In the genomic region with DNA sequence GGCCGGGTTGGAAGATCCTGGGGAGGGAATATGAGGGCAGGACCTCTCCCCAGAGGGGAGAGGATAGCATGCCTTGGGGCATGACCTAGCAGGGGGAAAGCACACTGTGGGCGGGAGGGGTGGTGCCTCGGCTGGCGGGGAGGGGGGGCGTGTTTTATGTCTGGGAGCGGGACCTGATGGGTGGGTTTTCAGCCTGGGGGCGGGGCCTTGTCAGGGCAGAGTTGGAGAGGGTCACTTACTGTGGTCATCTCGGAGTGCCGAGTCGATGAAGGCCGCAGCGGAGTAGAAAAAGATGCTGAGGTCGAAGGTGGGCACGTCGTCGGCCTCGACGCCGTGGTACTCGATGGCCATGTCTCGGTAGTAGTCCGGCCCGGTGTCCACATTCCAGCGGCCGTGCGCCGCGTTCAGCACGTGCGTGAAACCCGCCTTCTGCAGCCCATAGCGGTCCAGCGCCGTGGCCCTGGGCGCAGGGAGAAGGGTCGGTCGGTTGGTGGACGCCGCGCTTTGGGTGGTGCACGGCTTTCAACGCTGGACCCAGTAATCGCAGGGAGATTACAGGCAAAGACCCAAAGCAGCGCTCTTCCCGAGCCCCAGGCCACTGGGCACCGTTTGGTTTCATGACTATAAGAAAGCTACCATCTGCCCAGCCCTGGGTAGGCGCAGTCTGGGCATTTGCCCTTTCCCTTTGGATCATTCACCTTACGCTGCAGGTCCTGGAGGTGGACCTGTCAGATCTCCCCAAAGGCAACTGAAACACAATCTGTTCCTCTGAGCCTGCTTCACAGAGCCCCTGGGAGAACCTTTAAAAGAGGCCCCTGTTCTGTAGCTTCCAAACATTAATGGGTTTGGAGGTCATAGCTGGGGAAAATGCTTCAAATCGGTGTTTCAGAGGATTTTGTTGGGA, we compare ENCODE assay signal across 10 mouse cellular contexts. TPM values are rescaled to one million over a fixed set of nuclear protein-coding genes. Genes with fewer than 3 reads are reported as not detected.
DNase-seq lines count a peak whose midpoint lies in the region; ATAC-seq lines count a peak whose summit lies in the region.
"Had no signal": no experiment of that assay in that cellular context is flagged by ENCODE, and none has a peak within 500 bp of the region (broad histone marks: within the 10 kb centered on the region; RNA-seq: fewer than 3 reads in every experiment).

No protein-coding gene starts in this region.

- peak overlapping the region; percentile 65 for H3K4me2 ChIP-seq in kidney, embryonic 14.5 days (replicated peaks; ENCODE audit: low read depth, low read length)
- peak overlapping the region; percentile 58 for H3K4me2 ChIP-seq in forebrain, embryonic 11.5 days (ENCODE audit: low read depth, low read length, severe bottlenecking)
- H3K4me2 ChIP-seq in liver, embryonic 11.5 days: peak overlapping the region; percentile 67
- H3K4me2 ChIP-seq in stomach, embryonic 14.5 days (replicated peaks; ENCODE audit: low read depth, low read length): peak overlapping the region; percentile 60

- DNase-seq in kidney, adult 9 months: no peak
- DNase-seq in forebrain, embryonic 11.5 days (ENCODE audit: low spot score): peak; percentile 74
- peak; percentile 51 for DNase-seq in liver, embryonic 11.5 days (ENCODE audit: low spot score)
- DNase-seq in adipocyte (ENCODE audit: low spot score): no peak
- DNase-seq in frontal cortex, postnatal 25 days (ENCODE audit: low spot score in 2 of 2): no peak
- no peak for DNase-seq in ovary, adult 18-20 months (ENCODE audit: low spot score)
- DNase-seq: gastrocnemius, postnatal 14 days had no signal

- H3K9me3 ChIP-seq in kidney, embryonic 14.5 days (ENCODE audit: control insufficient read depth, low read length): no peaks in the 10 kb centered on the region
- H3K9me3 ChIP-seq in forebrain, embryonic 11.5 days (ENCODE audit: control insufficient read depth, low read length): no peaks in the 10 kb centered on the region
- H3K9me3 ChIP-seq in liver, embryonic 11.5 days (ENCODE audit: control insufficient read depth, low read length): no peaks in the 10 kb centered on the region
- no peaks in the 10 kb centered on the region for H3K9me3 ChIP-seq in stomach, embryonic 14.5 days (ENCODE audit: control insufficient read depth, low read depth, low read length)

- peak overlapping the region; percentile 39 for H3K4me3 ChIP-seq in kidney, embryonic 14.5 days (ENCODE audit: low read length)
- H3K4me3 ChIP-seq in forebrain, embryonic 11.5 days (ENCODE audit: low read depth, low read length): peak overlapping the region; percentile 22
- H3K4me3 ChIP-seq in liver, embryonic 11.5 days (ENCODE audit: low read depth, low read length): peak overlapping the region; percentile 34
- H3K4me3 ChIP-seq in stomach, embryonic 14.5 days (ENCODE audit: low read depth, low read length): peak overlapping the region; percentile 26
- H3K4me3 ChIP-seq: myocyte had no signal

- WGBS in kidney, embryonic 14.5 days: 10% methylated on average over 48 of the region's 49 CpGs
- 9% methylated on average over 49 of the region's 49 CpGs for WGBS in forebrain, embryonic 11.5 days
- WGBS in liver, embryonic 11.5 days: 10% methylated on average over 49 of the region's 49 CpGs
- WGBS in stomach, embryonic 14.5 days: 15% methylated on average over 48 of the region's 49 CpGs

- H3K9ac ChIP-seq in kidney, embryonic 14.5 days (ENCODE audit: low read depth, low read length): peak overlapping the region; percentile 28
- peak overlapping the region; percentile 41 for H3K9ac ChIP-seq in forebrain, embryonic 11.5 days (ENCODE audit: low read length)
- H3K9ac ChIP-seq in liver, embryonic 11.5 days (ENCODE audit: low read depth, low read length): peak overlapping the region; percentile 9; the same call in 1 of the 2 replicates
- H3K9ac ChIP-seq in stomach, embryonic 14.5 days (replicated peaks; ENCODE audit: low read depth, low read length): no peak overlapping the region

- H3K36me3 ChIP-seq in kidney, embryonic 14.5 days (ENCODE audit: control insufficient read depth, insufficient read depth, low read length): no peaks in the 10 kb centered on the region
- H3K36me3 ChIP-seq in forebrain, embryonic 11.5 days (ENCODE audit: control insufficient read depth, insufficient read depth, low read length): no peaks in the 10 kb centered on the region
- no peaks in the 10 kb centered on the region for H3K36me3 ChIP-seq in liver, embryonic 11.5 days (ENCODE audit: control insufficient read depth, insufficient read depth, low read length)
- no peaks in the 10 kb centered on the region for H3K36me3 ChIP-seq in stomach, embryonic 14.5 days (ENCODE audit: control insufficient read depth, insufficient read depth, low read length)

- no peak overlapping the region for H3K27ac ChIP-seq in kidney, embryonic 14.5 days (ENCODE audit: low read depth, low read length)
- no peak overlapping the region for H3K27ac ChIP-seq in forebrain, embryonic 11.5 days (ENCODE audit: low read depth, low read length)
- H3K27ac ChIP-seq in liver, embryonic 11.5 days (ENCODE audit: low read depth, low read length): no peak overlapping the region
- no peak overlapping the region for H3K27ac ChIP-seq in stomach, embryonic 14.5 days (ENCODE audit: low read length)

- H3K4me1 ChIP-seq in kidney, embryonic 14.5 days (ENCODE audit: control insufficient read depth, insufficient read depth, low read length): peaks cover 16% of the 10 kb centered on the region
- H3K4me1 ChIP-seq in forebrain, embryonic 11.5 days (replicated peaks; ENCODE audit: control insufficient read depth, insufficient read depth, low read length): peaks cover 11% of the 10 kb centered on the region
- peaks cover 7% of the 10 kb centered on the region for H3K4me1 ChIP-seq in liver, embryonic 11.5 days (replicated peaks; ENCODE audit: control insufficient read depth, insufficient read depth, low read length)
- no peaks in the 10 kb centered on the region for H3K4me1 ChIP-seq in stomach, embryonic 14.5 days (ENCODE audit: control insufficient read depth, insufficient read depth, low read length)

- H3K27me3 ChIP-seq in kidney, embryonic 14.5 days (ENCODE audit: control insufficient read depth, insufficient read depth, low read length): 0 out of 2 replicates have a peak, but pooled peaks cover 3% of the 10 kb centered on the region
- peaks cover 3% of the 10 kb centered on the region; the same call in 1 of the 2 replicates for H3K27me3 ChIP-seq in forebrain, embryonic 11.5 days (ENCODE audit: control insufficient read depth, insufficient read depth, low read length)
- H3K27me3 ChIP-seq in liver, embryonic 11.5 days (replicated peaks; ENCODE audit: control insufficient read depth, insufficient read depth, low read length): peaks cover 9% of the 10 kb centered on the region
- no peaks in the 10 kb centered on the region for H3K27me3 ChIP-seq in stomach, embryonic 14.5 days (ENCODE audit: control insufficient read depth, insufficient read depth, low read length)

- peak; percentile 58 for ATAC-seq in kidney, embryonic 14.5 days (ENCODE audit: low FRiP score, low TSS enrichment)
- no peak for ATAC-seq in forebrain, embryonic 11.5 days (replicated peaks; ENCODE audit: low FRiP score)
- ATAC-seq in liver, embryonic 11.5 days (replicated peaks; ENCODE audit: low FRiP score): no peak; the same call in 1 of the 2 replicates
- ATAC-seq in stomach, embryonic 14.5 days (ENCODE audit: insufficient number of reproducible peaks, insufficient read depth, low FRiP score, low read depth): peak; percentile 50; the same call in 1 of the 2 replicates

RNA-seq across cellular contexts. Expression of a gene that starts 27.7 kb away (rescaled TPM):
- polyA plus RNA-seq in kidney, embryonic 14.5 days (2014; fragmentation: Nextera tagmentation; extraction: Ambion mirVana): not detected in 2 replicates
- polyA plus RNA-seq in forebrain, embryonic 11.5 days (2014; fragmentation: Nextera tagmentation; extraction: Ambion mirVana): not detected in 2 replicates
- 0.15 TPM in 1 of 2 replicates, not detected in the other for polyA plus RNA-seq in liver, embryonic 11.5 days (2014; fragmentation: Nextera tagmentation; extraction: Ambion mirVana)
- not detected in 2 replicates for polyA plus RNA-seq in stomach, embryonic 14.5 days (2014; fragmentation: Nextera tagmentation; extraction: Ambion mirVana)

Comparison
In these comparisons a context has a peak if more than half of its experiments do, and no peak if none do; other contexts are left out.
1. ATAC-seq: peak in kidney, embryonic 14.5 days (single experiment) and stomach, embryonic 14.5 days (single experiment); none in forebrain, embryonic 11.5 days (single experiment) and liver, embryonic 11.5 days (single experiment).
2. DNase-seq: peak in forebrain, embryonic 11.5 days (single experiment) and liver, embryonic 11.5 days (single experiment); none in kidney, adult 9 months (single experiment), adipocyte (single experiment), frontal cortex, postnatal 25 days (0 of 2) and ovary, adult 18-20 months (single experiment).
3. Peak in every context shown above with its lines, with median percentiles within 50 percentile points of each other: H3K4me2 ChIP-seq and H3K4me3 ChIP-seq.